Mouse (Mus musculus) layer of hippocampus, adult 11-12 months (tissue): ENCODE measurements around the gene Cog5.
A peak's percentile ranks its signal among the peaks of the same experiment; 100 is the strongest.
"Not testable (repeated sequence)": the region's sequence is repeated elsewhere in the genome, so short reads cannot be mapped to it uniquely, and the experiment has no call there.

Experiments
- DNase-seq: peaks from one replicate; pipeline ENCODE4 v3.0.0; 2022; ENCODE audit warnings: low spot score

The Cog5 gene

GRCm38 (mm10) chr12:31654197-31654964 lies at the start of gene Cog5, which contains the start of gene Dus4l:
TSS of gene Cog5 (plus strand) at chr12:31654869.
TSS of gene Dus4l (minus strand) at chr12:31654826.
- peak; percentile 95 for DNase-seq

GRCm38 (mm10) chr12:31604894-31605293 lies 49.8 kb upstream of the Cog5 start:
- no peak for DNase-seq

- DNase-seq, result no peak
Observed at GRCm38 (mm10) chr12:31608138-31608537, 46.5 kb upstream of the Cog5 start.

GRCm38 (mm10) chr12:31613353-31613752 lies 41.3 kb upstream of the Cog5 start:
- no peak for DNase-seq

GRCm38 (mm10) chr12:31620106-31620505 lies 34.6 kb upstream of the Cog5 start:
- DNase-seq, result no peak

GRCm38 (mm10) chr12:31625016-31625415 lies 29.7 kb upstream of the Cog5 start:
- no peak for DNase-seq

- not testable (repeated sequence) for DNase-seq
Observed at GRCm38 (mm10) chr12:31628396-31628795, 26.3 kb upstream of the Cog5 start.

- no peak for DNase-seq
Observed at GRCm38 (mm10) chr12:31633970-31634342, 20.7 kb upstream of the Cog5 start.

GRCm38 (mm10) chr12:31634343-31635239 lies 20.1 kb upstream of the Cog5 start, which contains the start of gene Bcap29:
TSS of gene Bcap29 (minus strand) at chr12:31634658.
- peak; percentile 60 for DNase-seq

- DNase-seq, result no peak
Observed at GRCm38 (mm10) chr12:31635240-31635607, 19.4 kb upstream of the Cog5 start.

- DNase-seq, result no peak
Observed at GRCm38 (mm10) chr12:31653611-31654010, 1.1 kb upstream of the Cog5 start.

GRCm38 (mm10) chr12:31654965-31655477 lies 352 bp downstream of the Cog5 start:
- no peak for DNase-seq

- no peak for DNase-seq
Observed at GRCm38 (mm10) chr12:31656841-31657240, 2.2 kb downstream of the Cog5 start.

- DNase-seq, result no peak
Observed at GRCm38 (mm10) chr12:31665999-31666398, 11.3 kb downstream of the Cog5 start.

GRCm38 (mm10) chr12:31667187-31667586 lies 12.5 kb downstream of the Cog5 start:
- DNase-seq, result no peak

- no peak for DNase-seq
Observed at GRCm38 (mm10) chr12:31686679-31687078, 32.0 kb downstream of the Cog5 start.

- DNase-seq, result no peak
Observed at GRCm38 (mm10) chr12:31693278-31693677, 38.6 kb downstream of the Cog5 start.

- no peak for DNase-seq
Observed at GRCm38 (mm10) chr12:31700623-31701347, 46.1 kb downstream of the Cog5 start.

- no peak for DNase-seq
Observed at GRCm38 (mm10) chr12:31701411-31701810, 46.7 kb downstream of the Cog5 start.

GRCm38 (mm10) chr12:31703904-31704303 lies 49.2 kb downstream of the Cog5 start:
- DNase-seq, result no peak

GRCm38 (mm10) chr12:31706168-31706567 lies 51.5 kb downstream of the Cog5 start:
- DNase-seq, result no peak

- no peak for DNase-seq
Observed at GRCm38 (mm10) chr12:31707531-31707930, 52.9 kb downstream of the Cog5 start.
